Mouse (Mus musculus) liver, embryonic 12.5 days (tissue): Measurements from ENCODE around the gene Myo15b. TPM values are rescaled to one million over a fixed set of nuclear protein-coding genes. Genes with fewer than 3 reads are reported as not detected.

Experiments used
- ATAC-seq: fragments of 200-750 bp; cut with Nextera tagmentation; 2 replicates; pipeline ENCODE4 v1.8.0; 2017; ENCODE audit warnings: moderate number of reproducible peaks, mild to moderate bottlenecking, moderate library complexity
- H3K27ac ChIP-seq: fragments of 300-500 bp; sonication (generic); 2 replicates; pipeline ENCODE4 v1.5.1; 2016; ENCODE audit warnings: mild to moderate bottlenecking
- H3K27me3 ChIP-seq: fragments of 300-500 bp; sonication (generic); replicated peaks from 2 replicates; pipeline ENCODE4 v1.6.1; 2016; ENCODE audit warnings: mild to moderate bottlenecking, moderate library complexity
- H3K36me3 ChIP-seq: fragments of 300-500 bp; sonication (generic); 2 replicates; pipeline ENCODE4 v1.6.1; 2016; ENCODE audit warnings: mild to moderate bottlenecking, moderate library complexity
- H3K4me1 ChIP-seq: fragments of 300-500 bp; sonication (generic); 2 replicates; pipeline ENCODE4 v1.6.1; 2016
- H3K4me2 ChIP-seq: fragments of 300-500 bp; sonication (generic); 2 replicates; pipeline ENCODE4 v1.6.1; 2016; ENCODE audit warnings: mild to moderate bottlenecking, moderate library complexity
- H3K4me3 ChIP-seq: fragments of 300-500 bp; sonication (generic); 2 replicates; pipeline ENCODE4 v1.5.1; 2016; ENCODE audit warnings: mild to moderate bottlenecking, moderate library complexity
- H3K9ac ChIP-seq: fragments of 300-500 bp; sonication (generic); 2 replicates; pipeline ENCODE4 v1.6.1; 2016; ENCODE audit warnings: mild to moderate bottlenecking, moderate library complexity
- H3K9me3 ChIP-seq: fragments of 300-500 bp; sonication (generic); replicated peaks from 2 replicates; pipeline ENCODE4 v1.6.1; 2016; ENCODE audit warnings: mild to moderate bottlenecking, moderate library complexity
- WGBS: fragments of 180-500 bp; shearing (Covaris S2); methylation state at CpG from one replicate; pipeline ENCODE4 v1.1.7; 2016; ENCODE audit not compliant: insufficient replicate concordance; 5-methylcytosine and 5-hydroxymethylcytosine counted together
- polyA plus RNA-seq: library from polyadenylated mRNA; unstranded; fragments of >200 nt; fragmentation: Nextera tagmentation; extraction: Ambion mirVana; gene quantifications from 2 replicates; pipeline ENCODE4 v1.2.1, GENCODE M21; 2016

The Myo15b gene
- polyA plus RNA-seq, 1 experiment from 2014 or later: 0.83 TPM

DNA sequence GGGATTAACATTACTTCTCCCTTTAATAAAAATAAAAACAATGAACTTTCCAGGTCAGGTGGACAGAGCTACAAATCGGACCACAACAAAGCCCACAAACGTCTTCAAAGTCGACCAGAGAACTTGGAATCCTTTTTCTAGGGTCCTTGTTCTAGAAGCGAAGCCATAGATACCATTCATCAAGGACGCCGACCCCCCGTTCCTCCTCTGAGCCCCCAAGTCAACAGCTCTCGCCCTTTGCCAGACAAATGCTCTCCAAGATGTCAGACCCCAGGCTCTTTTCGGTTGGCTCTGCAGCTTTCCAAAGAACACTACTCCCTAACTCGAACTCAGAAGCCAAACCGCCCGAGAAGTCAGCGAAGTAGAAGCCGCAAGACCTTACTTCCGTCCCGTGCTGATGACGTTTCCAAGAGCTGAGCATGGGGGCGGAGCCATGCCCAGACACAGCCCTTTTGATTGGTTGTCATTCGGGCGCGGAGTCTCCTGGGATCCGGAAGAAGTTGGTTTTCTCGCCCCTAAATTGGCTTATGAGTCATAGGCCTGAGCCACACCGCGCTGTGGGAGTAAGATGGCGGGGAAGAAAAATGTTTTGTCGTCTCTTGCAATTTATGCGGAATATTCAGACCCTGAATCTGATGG lies 75.0 kb downstream of the Myo15b start, which contains the start of the genes Sap30bp and Recql5:
Gene Sap30bp (plus strand): TSS at position 175 of the 639 bp plus-strand sequence.
Gene Recql5 (minus strand): TSS at position 370 of the 639 bp plus-strand sequence.
- ATAC-seq: peak; percentile 99
- Histone ChIP-seq H3K27me3 (no peaks in the 10 kb centered on the region), H3K9me3 (no peaks in the 10 kb centered on the region), H3K9ac (peak within 1 kb of the TSS; percentile 83), H3K4me1 (peaks cover 31% of the 10 kb centered on the region), H3K4me2 (peak within 1 kb of the TSS; percentile 86), H3K4me3 (peak within 1 kb of the TSS; percentile 84), H3K27ac (peak within 1 kb of the TSS; percentile 53; the same call in 1 of the 2 replicates), H3K36me3 (peaks cover 49% of the 10 kb centered on the region)
- WGBS: under 1% methylated on average over 28 of the region's 28 CpGs

DNA sequence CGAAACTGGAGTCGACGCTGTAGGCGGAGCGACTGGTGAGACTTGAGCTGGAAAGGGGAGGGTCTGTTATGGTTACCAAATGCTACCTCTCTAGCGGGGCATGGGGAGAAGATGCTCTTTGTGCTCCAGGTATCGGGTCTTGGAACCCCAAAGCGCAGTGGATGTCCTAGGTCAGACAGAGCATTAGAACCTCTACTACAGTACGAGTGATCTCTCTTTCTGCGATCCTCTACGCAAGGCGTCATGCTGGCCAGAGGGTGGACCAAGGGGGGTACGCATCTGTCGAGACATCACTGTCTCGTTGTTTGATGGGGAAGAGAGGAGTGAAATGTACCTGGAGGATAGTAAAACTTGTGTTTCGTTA lies 75.5 kb downstream of the Myo15b start:
- WGBS: under 1% methylated on average over 16 of the region's 16 CpGs
- Histone ChIP-seq H3K4me2 (peak overlapping the region; percentile 85), H3K4me1 (peaks cover 31% of the 10 kb centered on the region), H3K27ac (peak overlapping the region; percentile 53; the same call in 1 of the 2 replicates), H3K9me3 (no peaks in the 10 kb centered on the region), H3K27me3 (no peaks in the 10 kb centered on the region), H3K9ac (peak overlapping the region; percentile 83), H3K36me3 (peaks cover 48% of the 10 kb centered on the region), H3K4me3 (peak overlapping the region; percentile 84)
- ATAC-seq: peak; percentile 35

DNA sequence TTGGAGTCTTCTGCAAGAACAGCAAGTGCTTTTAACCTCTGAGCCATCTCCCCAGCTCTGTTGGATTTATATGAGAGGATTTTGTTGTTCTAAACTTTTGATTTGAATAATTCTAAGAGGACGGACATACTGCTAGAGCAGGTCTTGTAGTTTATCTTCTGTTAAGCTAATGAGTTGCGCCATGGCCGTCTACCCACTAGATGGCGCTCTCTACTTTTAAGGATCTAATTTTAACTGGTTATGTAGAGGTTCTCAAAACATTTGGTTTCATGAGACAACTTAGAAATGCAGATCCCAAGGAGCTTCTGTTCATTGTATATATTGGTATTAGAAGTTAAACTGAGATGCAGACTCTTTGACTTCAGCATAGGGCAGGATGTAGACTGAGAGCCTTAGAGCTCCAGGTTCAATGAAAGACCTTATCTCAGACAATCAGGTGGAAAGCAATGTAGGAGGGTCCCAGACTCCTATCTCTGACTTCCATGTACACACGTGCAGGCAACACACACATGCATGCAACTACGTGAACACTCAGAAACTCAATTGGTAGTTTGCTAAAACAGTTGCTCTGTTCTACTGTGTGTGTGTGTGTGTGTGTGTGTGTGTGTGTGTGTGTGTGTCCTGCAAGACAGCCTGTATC lies 81.6 kb downstream of the Myo15b start:
- Histone ChIP-seq H3K9me3 (no peaks in the 10 kb centered on the region), H3K4me3 (no peak overlapping the region), H3K4me1 (peaks cover 16% of the 10 kb centered on the region), H3K9ac (no peak overlapping the region), H3K4me2 (no peak overlapping the region), H3K27me3 (no peaks in the 10 kb centered on the region), H3K27ac (no peak overlapping the region), H3K36me3 (peaks cover 96% of the 10 kb centered on the region)
- peak; percentile 55; the same call in 1 of the 2 replicates for ATAC-seq
- 23% methylated on average over 6 of the region's 6 CpGs for WGBS

DNA sequence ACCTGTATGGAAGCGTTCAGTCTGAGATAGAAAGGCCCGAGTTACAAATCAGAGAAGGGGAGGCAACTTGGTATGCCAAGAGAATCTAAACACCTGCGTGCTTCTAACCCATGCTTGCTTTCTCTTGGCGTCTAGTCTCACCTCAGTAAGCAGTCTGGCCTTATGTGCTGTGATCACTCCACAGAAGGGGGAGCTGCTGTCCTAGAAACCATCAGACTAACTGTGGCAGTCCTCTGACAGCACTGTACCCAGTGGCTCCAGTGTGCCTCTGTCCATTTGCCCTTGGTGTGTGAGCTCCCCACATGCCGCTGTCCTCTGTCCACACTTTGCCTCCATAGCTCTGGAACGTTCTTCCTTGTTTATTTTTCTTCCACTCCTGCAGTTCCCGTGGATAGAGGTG lies 83.8 kb downstream of the Myo15b start:
- Histone ChIP-seq H3K36me3 (peaks cover 95% of the 10 kb centered on the region), H3K4me2 (no peak overlapping the region), H3K27me3 (no peaks in the 10 kb centered on the region), H3K9me3 (no peaks in the 10 kb centered on the region), H3K27ac (no peak overlapping the region), H3K4me3 (no peak overlapping the region), H3K4me1 (peaks cover 10% of the 10 kb centered on the region), H3K9ac (no peak overlapping the region)
- no peak for ATAC-seq
- WGBS: 86% methylated on average over 7 of the region's 7 CpGs

Other genes starting within 250 kb of the Myo15b start
- 26.6 and 27.1 TPM in 2 replicates for gene Mif4gd, start 245.4 kb upstream of the Myo15b start, polyA plus RNA-seq
- 15.7 and 17.2 TPM in 2 replicates for gene Slc25a19, start 230.1 kb upstream of the Myo15b start, polyA plus RNA-seq
- 78.6 and 89.6 TPM in 2 replicates for gene Grb2, start 149.8 kb upstream of the Myo15b start, polyA plus RNA-seq
- 16.9 and 17.0 TPM in 2 replicates for gene Tmem94, start 93.0 kb upstream of the Myo15b start, polyA plus RNA-seq
- gene Caskin2, start 44.8 kb upstream of the Myo15b start, polyA plus RNA-seq: 8.3 and 9.2 TPM in 2 replicates
- 23.5 and 25.6 TPM in 2 replicates for gene Tsen54, start 43.7 kb upstream of the Myo15b start, polyA plus RNA-seq
- 13.4 and 14.3 TPM in 2 replicates for gene Llgl2, start 34.4 kb upstream of the Myo15b start, polyA plus RNA-seq
- gene Smim5, start 41.6 kb downstream of the Myo15b start, polyA plus RNA-seq: 47.5 and 48.9 TPM in 2 replicates
- 3.1 and 3.7 TPM in 2 replicates for gene Smim6, start 53.6 kb downstream of the Myo15b start, polyA plus RNA-seq
- gene Sap30bp, start 74.9 kb downstream of the Myo15b start, polyA plus RNA-seq: 23.1 and 24.5 TPM in 2 replicates
- 14.9 and 17.6 TPM in 2 replicates for gene Recql5, start 75.1 kb downstream of the Myo15b start, polyA plus RNA-seq
- gene Itgb4, start 116.3 kb downstream of the Myo15b start, polyA plus RNA-seq: 0.31 and 0.44 TPM in 2 replicates
- 187 and 200 TPM in 2 replicates for gene Galk1, start 154.3 kb downstream of the Myo15b start, polyA plus RNA-seq
- 816 and 835 TPM in 2 replicates for gene H3f3b, start 169.6 kb downstream of the Myo15b start, polyA plus RNA-seq
- 18.7 and 20.2 TPM in 2 replicates for gene Unk, start 171.9 kb downstream of the Myo15b start, polyA plus RNA-seq
- gene Unc13d, start 219.6 kb downstream of the Myo15b start, polyA plus RNA-seq: 48.9 and 50.1 TPM in 2 replicates
- 76.4 and 77.8 TPM in 2 replicates for gene Wbp2, start 228.6 kb downstream of the Myo15b start, polyA plus RNA-seq